Mouse (Mus musculus): Measurements from ENCODE around the gene Dus2. TPM values are rescaled to one million over a fixed set of nuclear protein-coding genes. Genes with fewer than 3 reads are reported as not detected.
"Not testable (repeated sequence)": the region's sequence is repeated elsewhere in the genome, so short reads cannot be mapped to it uniquely, and the experiment has no call there.

Dus2 gene
- polyA plus RNA-seq, 1 experiment from 2014 or later, result 23.3 TPM

DNA sequence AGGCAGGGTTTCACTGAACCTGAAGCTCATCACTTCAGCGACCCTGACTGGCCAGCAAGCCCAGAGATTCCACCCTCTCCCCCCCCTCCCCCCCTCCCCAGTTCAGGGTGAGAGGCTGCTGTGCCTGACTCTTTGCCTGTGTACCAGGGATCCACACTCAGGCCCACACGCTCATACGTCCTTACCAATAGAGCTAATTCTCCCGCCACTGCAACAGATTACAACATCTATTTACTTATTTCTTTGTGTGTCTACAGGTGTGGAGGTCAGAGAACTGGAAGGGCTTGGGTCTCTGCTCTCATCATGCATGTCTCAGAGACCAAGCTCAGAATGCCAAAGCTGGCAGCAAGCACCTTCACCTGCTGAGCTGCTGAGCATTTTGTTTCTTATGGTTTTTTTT, 2.1 kb downstream of the Dus2 start:
- Histone ChIP-seq H3K4me2 (no peak overlapping the region), H3K4me3 (replicated peaks) (no peak overlapping the region), H3K4me1 (peaks cover 7% of the 10 kb centered on the region; the same call in 1 of the 2 replicates), H3K36me3 (no peaks in the 10 kb centered on the region), H3K9me3 (replicated peaks) (no peaks in the 10 kb centered on the region), H3K27me3 (no peaks in the 10 kb centered on the region), H3K27ac (no peak overlapping the region), H3K9ac (no peak overlapping the region)
- ATAC-seq (replicated peaks; ENCODE audit: low FRiP score), result no peak
- WGBS, result 74% methylated on average over 4 of the region's 4 CpGs

DNA sequence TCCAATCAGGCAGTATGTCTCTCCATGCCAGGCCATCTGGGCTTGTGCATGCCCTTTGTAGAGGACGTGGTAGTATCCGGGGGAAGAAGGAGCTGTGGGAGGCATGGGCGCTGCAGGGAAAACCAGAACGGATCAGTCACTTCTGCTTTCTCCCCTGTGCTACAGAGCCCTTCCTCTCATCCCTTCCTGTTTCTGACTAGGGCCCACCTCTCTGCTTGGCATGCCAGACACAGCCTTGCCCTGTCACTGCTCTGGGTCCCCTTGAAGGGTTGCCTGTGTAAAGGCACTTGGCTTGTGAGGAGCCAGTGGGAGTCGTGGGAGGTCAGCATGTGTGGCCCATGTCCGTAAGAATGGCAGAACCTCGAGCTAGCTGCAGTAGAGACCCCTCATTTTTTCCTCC, 5.2 kb downstream of the Dus2 start:
- Histone ChIP-seq H3K27ac (no peak overlapping the region), H3K36me3 (no peaks in the 10 kb centered on the region), H3K4me3 (replicated peaks) (no peak overlapping the region), H3K9me3 (replicated peaks) (no peaks in the 10 kb centered on the region), H3K27me3 (no peaks in the 10 kb centered on the region), H3K9ac (no peak overlapping the region), H3K4me1 (no peaks in the 10 kb centered on the region), H3K4me2 (no peak overlapping the region)
- no peak for ATAC-seq (replicated peaks; ENCODE audit: low FRiP score)
- 74% methylated on average over 7 of the region's 7 CpGs for WGBS

- no peaks in the 10 kb centered on the region for H3K27me3 ChIP-seq
- no peak overlapping the region for H3K4me2 ChIP-seq
- no peak overlapping the region for H3K9ac ChIP-seq
- H3K4me1 ChIP-seq, result no peaks in the 10 kb centered on the region
- H3K27ac ChIP-seq, result no peak overlapping the region
- WGBS, result 88% methylated on average over 2 of the region's 2 CpGs
- H3K9me3 ChIP-seq (replicated peaks), result no peaks in the 10 kb centered on the region
- no peaks in the 10 kb centered on the region for H3K36me3 ChIP-seq
- no peak for ATAC-seq (replicated peaks; ENCODE audit: low FRiP score)
- no peak overlapping the region for H3K4me3 ChIP-seq (replicated peaks)
Observed at GRCm38 (mm10) chr8:105998971-105999370, 7.8 kb downstream of the Dus2 start.

DNA sequence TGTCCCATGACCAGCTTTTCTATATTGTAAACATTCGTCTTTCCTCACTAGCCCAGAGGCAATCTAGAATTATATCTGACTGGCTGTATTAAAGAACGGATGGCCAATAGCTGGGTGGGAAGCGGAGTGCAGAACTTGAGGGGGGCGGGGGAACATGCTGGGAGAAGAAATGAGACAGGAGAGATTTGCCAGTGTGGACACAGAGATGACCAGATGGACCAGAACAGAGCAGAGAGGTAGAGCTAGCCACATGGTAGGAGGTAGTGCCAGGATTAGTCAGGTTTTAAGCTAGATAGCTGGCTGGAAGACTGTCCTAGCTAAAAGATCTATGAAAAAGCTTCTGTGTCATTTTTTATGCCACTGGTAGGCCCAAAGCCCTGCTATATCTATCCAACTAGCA, 10.8 kb downstream of the Dus2 start:
- ATAC-seq (replicated peaks; ENCODE audit: low FRiP score), result no peak
- Histone ChIP-seq H3K4me1 (no peaks in the 10 kb centered on the region), H3K36me3 (no peaks in the 10 kb centered on the region), H3K4me2 (no peak overlapping the region), H3K27me3 (no peaks in the 10 kb centered on the region), H3K27ac (no peak overlapping the region), H3K9ac (no peak overlapping the region), H3K4me3 (replicated peaks) (no peak overlapping the region), H3K9me3 (replicated peaks) (no peaks in the 10 kb centered on the region)
- 86% methylated on average over 4 of the region's 4 CpGs for WGBS

- 80% methylated on average over 8 of the region's 8 CpGs for WGBS
- no peak overlapping the region for H3K4me2 ChIP-seq
- no peak overlapping the region for H3K27ac ChIP-seq
- H3K27me3 ChIP-seq, result no peaks in the 10 kb centered on the region
- peaks cover 2% of the 10 kb centered on the region for H3K4me1 ChIP-seq
- no peak for ATAC-seq (replicated peaks; ENCODE audit: low FRiP score)
- H3K9ac ChIP-seq, result no peak overlapping the region
- H3K9me3 ChIP-seq (replicated peaks), result no peaks in the 10 kb centered on the region
- no peak overlapping the region for H3K4me3 ChIP-seq (replicated peaks)
- no peaks in the 10 kb centered on the region; the same call in 1 of the 2 replicates for H3K36me3 ChIP-seq
Observed at GRCm38 (mm10) chr8:106004538-106005207, 13.5 kb downstream of the Dus2 start.

GRCm38 (mm10) chr8:106005875-106006274, 14.7 kb downstream of the Dus2 start, which contains the start of gene Dpep2nb:
Gene Dpep2nb (minus strand): TSS chr8:106005975.
- H3K9me3 ChIP-seq (replicated peaks), result no peaks in the 10 kb centered on the region
- H3K27ac ChIP-seq, result no peak within 1 kb of the TSS
- no peak for ATAC-seq (replicated peaks; ENCODE audit: low FRiP score)
- H3K27me3 ChIP-seq, result no peaks in the 10 kb centered on the region
- H3K9ac ChIP-seq, result no peak within 1 kb of the TSS
- 69% methylated on average over 4 of the region's 4 CpGs for WGBS
- peaks cover 4% of the 10 kb centered on the region; the same call in 1 of the 2 replicates for H3K36me3 ChIP-seq
- no peak within 1 kb of the TSS for H3K4me2 ChIP-seq
- peaks cover 13% of the 10 kb centered on the region for H3K4me1 ChIP-seq
- no peak within 1 kb of the TSS for H3K4me3 ChIP-seq (replicated peaks)

- no peaks in the 10 kb centered on the region for H3K9me3 ChIP-seq (replicated peaks)
- H3K27me3 ChIP-seq, result no peaks in the 10 kb centered on the region
- no peak overlapping the region for H3K27ac ChIP-seq
- no peak overlapping the region for H3K9ac ChIP-seq
- no peak overlapping the region for H3K4me3 ChIP-seq (replicated peaks)
- no peak overlapping the region for H3K4me2 ChIP-seq
- peaks cover 13% of the 10 kb centered on the region for H3K4me1 ChIP-seq
- ATAC-seq (replicated peaks; ENCODE audit: low FRiP score), result no peak
- H3K36me3 ChIP-seq, result peaks cover 4% of the 10 kb centered on the region; the same call in 1 of the 2 replicates
- WGBS, result 89% methylated on average over 4 of the region's 4 CpGs
Observed at GRCm38 (mm10) chr8:106006413-106006812, 15.3 kb downstream of the Dus2 start.

- Histone ChIP-seq H3K9ac (no peak overlapping the region), H3K27me3 (no peaks in the 10 kb centered on the region), H3K36me3 (peaks cover 4% of the 10 kb centered on the region; the same call in 1 of the 2 replicates), H3K4me3 (replicated peaks) (no peak overlapping the region), H3K4me2 (no peak overlapping the region), H3K4me1 (peaks cover 18% of the 10 kb centered on the region), H3K9me3 (replicated peaks) (no peaks in the 10 kb centered on the region), H3K27ac (no peak overlapping the region)
- ATAC-seq (replicated peaks; ENCODE audit: low FRiP score), result no peak
- 85% methylated on average over 3 of the region's 3 CpGs for WGBS
Observed at GRCm38 (mm10) chr8:106007135-106007534, 16.0 kb downstream of the Dus2 start.

GRCm38 (mm10) chr8:106007891-106008290, 16.8 kb downstream of the Dus2 start:
- H3K4me1 ChIP-seq, result peaks cover 19% of the 10 kb centered on the region
- not testable (repeated sequence) for H3K36me3 ChIP-seq; H3K9ac ChIP-seq; H3K27me3 ChIP-seq; ATAC-seq (replicated peaks; ENCODE audit: low FRiP score); H3K27ac ChIP-seq; H3K4me2 ChIP-seq; H3K4me3 ChIP-seq (replicated peaks); H3K9me3 ChIP-seq (replicated peaks)
- WGBS, result 64% methylated on average over 3 of the region's 3 CpGs

DNA sequence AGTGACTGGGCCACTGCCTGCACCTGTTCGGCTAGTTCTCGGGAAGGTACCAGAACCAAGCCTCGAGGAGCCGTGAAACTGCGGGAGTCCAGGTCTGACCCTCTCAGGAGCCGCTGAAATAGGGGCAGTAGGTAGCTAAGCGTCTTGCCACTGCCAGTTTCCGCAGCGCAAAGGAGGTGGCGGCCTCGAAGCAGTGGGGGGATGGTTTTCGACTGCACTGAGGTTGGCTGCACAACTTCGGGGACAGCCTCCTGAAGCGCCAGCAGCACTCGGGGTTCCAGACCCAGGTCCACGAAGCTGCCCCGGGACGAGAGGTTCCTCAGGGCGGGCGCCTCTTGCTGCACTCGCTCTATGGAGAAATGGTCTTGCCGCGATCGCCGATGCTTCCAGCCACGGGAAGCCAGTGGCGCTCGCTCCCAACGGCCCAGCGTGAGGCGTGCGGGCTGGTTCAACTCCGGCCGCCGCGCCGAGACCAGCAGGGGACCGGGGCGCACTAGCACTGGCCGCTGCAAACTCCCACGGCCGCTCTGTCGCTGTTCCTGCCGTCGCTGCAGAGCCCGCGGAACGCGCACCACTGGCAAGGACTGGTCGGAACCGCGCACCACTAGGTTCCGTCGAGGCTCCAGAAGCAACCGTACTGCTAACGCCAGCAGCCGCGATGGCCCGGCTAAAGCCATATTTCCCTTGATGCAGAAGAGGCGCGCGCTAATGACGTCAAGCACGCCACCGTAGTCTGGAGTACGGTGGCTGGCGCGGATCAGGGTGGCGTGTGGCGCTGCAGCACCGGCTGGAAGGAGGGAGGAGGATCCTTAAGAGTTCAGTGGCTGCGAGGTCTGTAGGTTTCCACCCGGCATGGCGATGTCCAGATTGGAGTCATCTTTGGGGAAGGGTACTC, 19.9 kb downstream of the Dus2 start:
- Histone ChIP-seq H3K27ac (peak overlapping the region; percentile 78), H3K36me3 (peaks cover 10% of the 10 kb centered on the region), H3K4me1 (peaks cover 19% of the 10 kb centered on the region), H3K27me3 (no peaks in the 10 kb centered on the region), H3K9me3 (replicated peaks) (no peaks in the 10 kb centered on the region), H3K4me2 (peak overlapping the region; percentile 96), H3K4me3 (replicated peaks) (peak overlapping the region; percentile 88), H3K9ac (peak overlapping the region; percentile 85)
- under 1% methylated on average over 74 of the region's 74 CpGs for WGBS
- ATAC-seq (replicated peaks; ENCODE audit: low FRiP score), result peak; percentile 95

GRCm38 (mm10) chr8:106011643-106011986, 20.5 kb downstream of the Dus2 start, which contains the start of gene Ddx28:
Gene Ddx28 (minus strand): TSS chr8:106011882.
- Histone ChIP-seq H3K27me3 (no peaks in the 10 kb centered on the region), H3K36me3 (peaks cover 14% of the 10 kb centered on the region), H3K9ac (peak within 1 kb of the TSS; percentile 85), H3K4me2 (peak within 1 kb of the TSS; percentile 96), H3K9me3 (replicated peaks) (no peaks in the 10 kb centered on the region), H3K4me1 (peaks cover 19% of the 10 kb centered on the region), H3K27ac (peak within 1 kb of the TSS; percentile 78), H3K4me3 (replicated peaks) (peak within 1 kb of the TSS; percentile 88)
- ATAC-seq (replicated peaks; ENCODE audit: low FRiP score), result 0 out of 2 replicates have a peak, but pooled peaks have one; percentile 10
- WGBS, result 3% methylated on average over 6 of the region's 6 CpGs

- Histone ChIP-seq H3K4me2 (peak overlapping the region; percentile 96), H3K36me3 (peaks cover 19% of the 10 kb centered on the region), H3K9ac (peak overlapping the region; percentile 85; the same call in 1 of the 2 replicates), H3K4me1 (peaks cover 19% of the 10 kb centered on the region), H3K4me3 (replicated peaks) (peak overlapping the region; percentile 88)
- not testable (repeated sequence) for H3K9me3 ChIP-seq (replicated peaks); H3K27me3 ChIP-seq; ATAC-seq (replicated peaks; ENCODE audit: low FRiP score); H3K27ac ChIP-seq
- 80% methylated on average over 8 of the region's 8 CpGs for WGBS
Observed at GRCm38 (mm10) chr8:106012203-106012602, 21.1 kb downstream of the Dus2 start.

Measured in kidney, embryonic 15.5 days (tissue).